Mouse (Mus musculus): ENCODE data around the gene Fn1. TPM values are rescaled to one million over a fixed set of nuclear protein-coding genes. Genes with fewer than 3 reads are reported as not detected.

The Fn1 gene
- polyA plus RNA-seq, 1 experiment from 2014 or later, result 39.4 TPM

DNA sequence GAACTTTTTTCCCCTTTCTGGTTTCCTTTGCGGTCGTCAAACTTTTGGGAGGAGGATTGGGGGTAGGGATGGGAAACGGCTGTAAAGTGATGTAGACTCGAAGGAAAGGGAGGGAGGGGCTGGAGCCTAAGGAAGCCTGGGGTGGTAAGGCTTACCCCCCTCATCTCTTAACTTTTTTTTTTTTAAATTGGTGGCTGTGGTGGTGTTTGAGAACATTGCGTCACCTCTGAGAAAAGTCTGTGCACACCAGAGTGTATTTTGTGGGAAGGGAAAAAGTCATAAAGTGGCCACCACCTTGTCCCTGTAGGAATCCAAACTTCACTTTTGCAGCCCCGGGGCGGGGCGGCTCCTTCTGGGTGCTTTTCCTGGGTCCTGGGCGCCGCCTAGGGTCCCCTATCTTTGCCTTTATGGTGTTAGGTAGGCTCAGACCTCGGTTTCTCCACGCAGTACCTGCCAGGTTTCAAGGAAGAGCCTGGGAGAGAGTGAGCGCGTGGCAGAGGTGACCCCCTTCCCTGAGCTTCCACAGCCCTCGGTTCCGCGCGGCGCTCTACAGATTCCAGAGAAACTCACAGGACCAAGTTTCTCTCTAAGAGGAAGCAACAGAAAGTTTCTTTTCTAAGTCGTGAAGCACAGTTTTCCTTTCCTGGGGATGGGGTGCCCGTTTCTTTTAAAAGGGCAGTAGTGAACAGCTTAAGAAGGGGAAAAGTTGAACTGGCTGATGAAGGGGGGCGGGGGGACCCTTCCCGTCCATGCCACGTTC lies 580 bp upstream of the Fn1 start:
- peaks cover 12% of the 10 kb centered on the region for H3K4me1 ChIP-seq (replicated peaks; ENCODE audit: control insufficient read depth, insufficient read depth, low read length)
- peak overlapping the region; percentile 97 for H3K4me2 ChIP-seq (ENCODE audit: low read length)
- H3K9ac ChIP-seq (replicated peaks; ENCODE audit: low read depth, low read length), result peak overlapping the region; percentile 69
- H3K36me3 ChIP-seq (ENCODE audit: control insufficient read depth, insufficient read depth), result no peaks in the 10 kb centered on the region
- peak overlapping the region; percentile 61 for H3K4me3 ChIP-seq (replicated peaks; ENCODE audit: low read length)
- peak; percentile 16; the same call in 1 of the 2 replicates for ATAC-seq
- no peaks in the 10 kb centered on the region for H3K9me3 ChIP-seq (ENCODE audit: control insufficient read depth, low read length)
- H3K27me3 ChIP-seq (replicated peaks; ENCODE audit: control insufficient read depth, insufficient read depth, low read length), result no peaks in the 10 kb centered on the region; the same call in 1 of the 2 replicates
- 0% methylated on average over 24 of the region's 24 CpGs for WGBS
- H3K27ac ChIP-seq (ENCODE audit: low read length), result no peak overlapping the region

DNA sequence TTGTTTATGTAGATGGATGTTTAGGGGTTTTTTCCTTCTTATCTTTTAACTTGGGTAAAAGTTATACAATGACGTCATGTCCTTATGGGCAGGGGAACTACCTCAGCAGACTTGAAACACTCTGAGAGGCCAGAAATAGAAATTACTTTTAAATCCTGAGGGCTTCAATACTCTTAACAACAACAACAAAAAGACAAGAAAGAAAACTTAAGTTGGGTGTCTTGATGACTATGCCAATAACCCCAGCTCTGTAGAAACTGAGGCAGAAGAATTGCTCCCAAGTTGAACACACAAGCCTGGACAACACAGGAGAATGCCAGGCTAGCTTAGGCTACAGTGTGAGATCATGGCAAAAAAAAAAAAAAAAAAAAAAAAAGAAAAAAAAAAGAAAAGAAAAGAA lies 1.2 kb downstream of the Fn1 start:
- no peaks in the 10 kb centered on the region for H3K36me3 ChIP-seq (ENCODE audit: control insufficient read depth, insufficient read depth)
- H3K27me3 ChIP-seq (replicated peaks; ENCODE audit: control insufficient read depth, insufficient read depth, low read length), result no peaks in the 10 kb centered on the region; the same call in 1 of the 2 replicates
- H3K9ac ChIP-seq (replicated peaks; ENCODE audit: low read depth, low read length), result no peak overlapping the region
- H3K4me3 ChIP-seq (replicated peaks; ENCODE audit: low read length), result 0 out of 2 replicates have a peak overlapping the region, but pooled peaks have one; percentile 12
- WGBS, result 36% methylated on average over 1 of the region's 1 CpGs
- H3K4me1 ChIP-seq (replicated peaks; ENCODE audit: control insufficient read depth, insufficient read depth, low read length), result peaks cover 12% of the 10 kb centered on the region
- ATAC-seq, result no peak
- H3K9me3 ChIP-seq (ENCODE audit: control insufficient read depth, low read length), result no peaks in the 10 kb centered on the region
- H3K4me2 ChIP-seq (ENCODE audit: low read length), result no peak overlapping the region
- H3K27ac ChIP-seq (ENCODE audit: low read length), result no peak overlapping the region

DNA sequence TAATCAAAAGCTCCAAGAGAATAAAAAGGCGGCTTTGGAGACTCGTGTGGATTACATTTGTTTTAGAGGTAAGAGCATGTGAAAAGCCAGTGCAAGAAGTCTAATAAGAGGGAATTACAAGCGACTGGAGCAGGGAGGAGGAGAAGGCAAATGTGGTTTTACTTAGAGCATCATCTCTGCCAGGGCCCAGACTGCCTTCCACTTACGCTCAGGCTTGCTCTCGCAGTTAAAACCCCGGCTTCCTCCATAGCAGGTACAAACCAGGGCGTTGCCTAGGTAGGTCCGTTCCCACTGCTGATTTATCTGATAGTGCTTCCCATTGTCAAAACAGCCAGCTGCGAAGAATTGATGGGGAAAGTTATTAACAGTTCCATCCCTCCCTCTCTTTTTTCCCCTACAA lies 1.7 kb downstream of the Fn1 start:
- Histone ChIP-seq H3K4me1 (replicated peaks; ENCODE audit: control insufficient read depth, insufficient read depth, low read length) (peaks cover 12% of the 10 kb centered on the region), H3K4me3 (replicated peaks; ENCODE audit: low read length) (peak overlapping the region; percentile 7; the same call in 1 of the 2 replicates), H3K27me3 (replicated peaks; ENCODE audit: control insufficient read depth, insufficient read depth, low read length) (no peaks in the 10 kb centered on the region; the same call in 1 of the 2 replicates), H3K9ac (replicated peaks; ENCODE audit: low read depth, low read length) (no peak overlapping the region), H3K27ac (ENCODE audit: low read length) (no peak overlapping the region), H3K4me2 (ENCODE audit: low read length) (peak overlapping the region; percentile 25), H3K36me3 (ENCODE audit: control insufficient read depth, insufficient read depth) (no peaks in the 10 kb centered on the region), H3K9me3 (ENCODE audit: control insufficient read depth, low read length) (no peaks in the 10 kb centered on the region)
- WGBS, result 50% methylated on average over 9 of the region's 9 CpGs
- ATAC-seq, result no peak

DNA sequence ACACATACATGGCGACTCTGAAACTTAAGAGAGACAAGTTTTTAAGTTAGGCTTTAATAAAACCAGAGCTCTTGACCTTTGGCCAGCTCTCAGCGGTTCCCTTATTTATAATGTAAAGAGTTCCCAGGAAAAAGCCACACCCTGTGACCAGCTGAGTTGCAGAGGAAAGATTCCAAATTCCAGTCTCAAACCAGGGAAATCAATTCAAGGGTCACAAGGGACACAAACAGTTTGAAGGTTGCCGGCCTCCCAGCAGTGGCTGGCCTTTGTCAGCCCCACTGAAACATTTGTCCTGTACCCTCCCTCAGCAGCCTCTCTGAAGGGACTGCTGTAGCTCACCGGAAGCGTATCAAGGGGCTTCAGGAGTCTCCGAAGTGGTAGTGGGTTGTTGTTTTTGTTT lies 2.3 kb downstream of the Fn1 start:
- Histone ChIP-seq H3K27me3 (replicated peaks; ENCODE audit: control insufficient read depth, insufficient read depth, low read length) (no peaks in the 10 kb centered on the region; the same call in 1 of the 2 replicates), H3K27ac (ENCODE audit: low read length) (no peak overlapping the region), H3K4me3 (replicated peaks; ENCODE audit: low read length) (no peak overlapping the region), H3K4me1 (replicated peaks; ENCODE audit: control insufficient read depth, insufficient read depth, low read length) (peaks cover 12% of the 10 kb centered on the region), H3K4me2 (ENCODE audit: low read length) (peak overlapping the region; percentile 21; the same call in 1 of the 2 replicates), H3K9me3 (ENCODE audit: control insufficient read depth, low read length) (no peaks in the 10 kb centered on the region), H3K36me3 (ENCODE audit: control insufficient read depth, insufficient read depth) (no peaks in the 10 kb centered on the region), H3K9ac (replicated peaks; ENCODE audit: low read depth, low read length) (no peak overlapping the region)
- no peak for ATAC-seq
- WGBS, result 43% methylated on average over 6 of the region's 6 CpGs

DNA sequence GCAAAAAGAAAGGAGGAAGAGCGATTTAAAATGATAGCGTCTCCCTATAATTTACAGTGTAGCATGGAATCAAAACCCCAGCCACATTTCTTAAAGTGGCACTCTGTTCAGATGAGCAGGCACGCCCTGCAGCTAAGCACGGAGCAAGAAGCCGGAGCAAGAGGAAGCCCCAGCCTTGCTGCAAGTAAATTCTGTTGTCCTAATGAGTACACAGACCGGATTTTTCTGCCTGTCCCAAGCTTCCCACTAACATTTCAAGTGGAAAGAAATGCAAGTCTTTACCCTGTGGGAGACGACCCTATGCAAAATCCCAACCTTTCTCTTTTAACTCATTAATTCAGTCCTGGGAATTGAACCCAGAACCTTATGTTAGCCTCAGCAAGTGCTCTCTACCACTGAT lies 4.8 kb downstream of the Fn1 start:
- 88% methylated on average over 7 of the region's 7 CpGs for WGBS
- Histone ChIP-seq H3K4me2 (ENCODE audit: low read length) (no peak overlapping the region), H3K27ac (ENCODE audit: low read length) (no peak overlapping the region), H3K36me3 (ENCODE audit: control insufficient read depth, insufficient read depth) (0 out of 2 replicates have a peak, but pooled peaks cover 3% of the 10 kb centered on the region), H3K9ac (replicated peaks; ENCODE audit: low read depth, low read length) (no peak overlapping the region), H3K4me1 (replicated peaks; ENCODE audit: control insufficient read depth, insufficient read depth, low read length) (peaks cover 2% of the 10 kb centered on the region; the same call in 1 of the 2 replicates), H3K4me3 (replicated peaks; ENCODE audit: low read length) (no peak overlapping the region), H3K9me3 (ENCODE audit: control insufficient read depth, low read length) (no peaks in the 10 kb centered on the region), H3K27me3 (replicated peaks; ENCODE audit: control insufficient read depth, insufficient read depth, low read length) (no peaks in the 10 kb centered on the region)
- ATAC-seq, result no peak

DNA sequence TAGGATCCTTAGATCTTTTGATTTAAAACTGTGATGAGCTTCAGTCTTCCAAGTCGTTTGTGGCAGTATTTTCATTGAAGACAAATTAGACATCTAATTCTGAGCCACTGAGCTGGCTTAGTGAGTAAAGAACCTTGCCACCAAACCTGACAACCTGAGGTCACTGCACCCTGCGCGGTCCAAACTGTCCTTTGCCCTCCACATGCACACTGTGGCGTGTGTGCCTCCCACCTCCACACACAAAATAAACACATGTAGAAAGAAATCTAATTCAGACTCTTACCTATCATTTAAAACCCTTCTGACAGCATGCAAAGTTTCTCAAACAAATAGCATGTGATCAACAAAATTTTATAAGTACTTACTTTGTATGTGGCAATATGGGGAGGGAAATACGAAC lies 6.2 kb downstream of the Fn1 start:
- Histone ChIP-seq H3K4me3 (replicated peaks; ENCODE audit: low read length) (no peak overlapping the region), H3K4me1 (replicated peaks; ENCODE audit: control insufficient read depth, insufficient read depth, low read length) (0 out of 2 replicates have a peak, but pooled peaks cover 2% of the 10 kb centered on the region), H3K36me3 (ENCODE audit: control insufficient read depth, insufficient read depth) (peaks cover 4% of the 10 kb centered on the region), H3K27me3 (replicated peaks; ENCODE audit: control insufficient read depth, insufficient read depth, low read length) (no peaks in the 10 kb centered on the region), H3K27ac (ENCODE audit: low read length) (no peak overlapping the region), H3K4me2 (ENCODE audit: low read length) (no peak overlapping the region), H3K9me3 (ENCODE audit: control insufficient read depth, low read length) (no peaks in the 10 kb centered on the region), H3K9ac (replicated peaks; ENCODE audit: low read depth, low read length) (no peak overlapping the region)
- WGBS, result 79% methylated on average over 5 of the region's 5 CpGs
- no peak for ATAC-seq

DNA sequence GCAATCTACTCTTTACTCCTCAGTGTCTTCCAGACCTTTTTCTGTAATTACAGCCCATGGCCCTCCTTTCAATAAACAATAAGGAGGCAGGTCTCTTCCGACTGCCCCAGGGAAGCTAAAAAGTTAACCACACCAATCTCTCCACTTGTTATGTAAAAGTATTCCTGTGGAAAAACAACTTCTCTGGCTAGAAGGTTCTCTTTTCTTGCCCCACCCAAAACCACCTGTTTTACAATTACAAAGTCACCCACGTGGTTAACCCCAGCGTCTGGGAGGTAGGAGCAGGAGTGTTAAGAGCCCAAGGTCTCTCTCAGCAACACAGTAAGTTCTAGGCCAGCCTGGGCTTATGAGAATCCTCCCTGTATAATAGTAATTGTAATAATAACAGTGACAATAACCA lies 7.0 kb downstream of the Fn1 start:
- Histone ChIP-seq H3K27ac (ENCODE audit: low read length) (no peak overlapping the region), H3K4me3 (replicated peaks; ENCODE audit: low read length) (no peak overlapping the region), H3K36me3 (ENCODE audit: control insufficient read depth, insufficient read depth) (peaks cover 6% of the 10 kb centered on the region), H3K9ac (replicated peaks; ENCODE audit: low read depth, low read length) (no peak overlapping the region), H3K4me2 (ENCODE audit: low read length) (no peak overlapping the region), H3K9me3 (ENCODE audit: control insufficient read depth, low read length) (no peaks in the 10 kb centered on the region), H3K27me3 (replicated peaks; ENCODE audit: control insufficient read depth, insufficient read depth, low read length) (no peaks in the 10 kb centered on the region), H3K4me1 (replicated peaks; ENCODE audit: control insufficient read depth, insufficient read depth, low read length) (no peaks in the 10 kb centered on the region)
- ATAC-seq, result no peak
- WGBS, result 67% methylated on average over 3 of the region's 3 CpGs

DNA sequence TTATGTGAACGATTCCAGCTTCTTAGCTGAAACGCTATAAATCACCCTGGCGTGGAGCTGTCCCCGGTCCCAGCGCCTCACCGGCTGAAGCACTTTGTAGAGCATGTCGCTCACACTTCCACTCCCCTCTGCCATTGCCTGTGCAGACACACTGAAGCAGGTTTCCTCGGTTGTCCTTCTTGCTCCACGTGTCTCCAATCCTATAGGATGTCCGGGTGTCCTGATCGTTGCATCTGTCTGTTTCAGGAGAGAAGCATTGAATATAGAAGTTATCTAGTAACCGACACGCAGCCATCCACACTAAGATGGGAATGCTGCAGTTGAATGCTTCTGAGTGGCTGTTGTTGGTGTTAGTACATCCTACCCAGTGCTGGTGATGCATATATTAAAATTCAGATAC lies 7.5 kb downstream of the Fn1 start:
- WGBS, result 95% methylated on average over 13 of the region's 13 CpGs
- no peak overlapping the region for H3K27ac ChIP-seq (ENCODE audit: low read length)
- H3K4me1 ChIP-seq (replicated peaks; ENCODE audit: control insufficient read depth, insufficient read depth, low read length), result no peaks in the 10 kb centered on the region
- H3K9me3 ChIP-seq (ENCODE audit: control insufficient read depth, low read length), result no peaks in the 10 kb centered on the region
- no peak overlapping the region for H3K4me3 ChIP-seq (replicated peaks; ENCODE audit: low read length)
- no peak overlapping the region for H3K4me2 ChIP-seq (ENCODE audit: low read length)
- ATAC-seq, result no peak
- H3K36me3 ChIP-seq (ENCODE audit: control insufficient read depth, insufficient read depth), result peaks cover 6% of the 10 kb centered on the region
- no peak overlapping the region for H3K9ac ChIP-seq (replicated peaks; ENCODE audit: low read depth, low read length)
- H3K27me3 ChIP-seq (replicated peaks; ENCODE audit: control insufficient read depth, insufficient read depth, low read length), result no peaks in the 10 kb centered on the region

DNA sequence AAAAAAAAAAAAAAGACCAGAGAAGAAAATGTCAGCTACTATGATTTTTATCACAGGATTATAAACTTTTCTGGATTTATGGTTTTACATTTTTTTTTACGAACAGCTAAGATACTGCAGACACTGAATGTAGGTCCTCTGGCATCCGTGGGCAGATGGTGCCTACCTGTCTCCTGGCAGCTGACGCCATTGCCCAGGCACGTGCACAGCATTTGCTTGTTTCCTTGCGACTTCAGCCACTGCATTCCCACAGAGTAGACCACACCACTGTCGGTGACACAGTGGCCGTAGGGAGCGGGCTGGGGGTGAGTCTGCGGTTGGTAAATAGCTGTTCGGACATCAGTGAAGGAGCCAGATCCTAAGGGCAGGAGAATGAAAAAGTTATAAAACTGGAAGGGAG lies 10.2 kb downstream of the Fn1 start:
- H3K4me2 ChIP-seq (ENCODE audit: low read length), result no peak overlapping the region
- 95% methylated on average over 10 of the region's 10 CpGs for WGBS
- no peaks in the 10 kb centered on the region for H3K9me3 ChIP-seq (ENCODE audit: control insufficient read depth, low read length)
- ATAC-seq, result no peak
- no peaks in the 10 kb centered on the region for H3K4me1 ChIP-seq (replicated peaks; ENCODE audit: control insufficient read depth, insufficient read depth, low read length)
- no peak overlapping the region for H3K27ac ChIP-seq (ENCODE audit: low read length)
- H3K4me3 ChIP-seq (replicated peaks; ENCODE audit: low read length), result no peak overlapping the region
- H3K27me3 ChIP-seq (replicated peaks; ENCODE audit: control insufficient read depth, insufficient read depth, low read length), result no peaks in the 10 kb centered on the region
- peaks cover 6% of the 10 kb centered on the region for H3K36me3 ChIP-seq (ENCODE audit: control insufficient read depth, insufficient read depth)
- no peak overlapping the region for H3K9ac ChIP-seq (replicated peaks; ENCODE audit: low read depth, low read length)

Data from forebrain, embryonic 16.5 days (tissue).